Mouse (Mus musculus): Measurements from ENCODE around the gene Cacng1.

DNA sequence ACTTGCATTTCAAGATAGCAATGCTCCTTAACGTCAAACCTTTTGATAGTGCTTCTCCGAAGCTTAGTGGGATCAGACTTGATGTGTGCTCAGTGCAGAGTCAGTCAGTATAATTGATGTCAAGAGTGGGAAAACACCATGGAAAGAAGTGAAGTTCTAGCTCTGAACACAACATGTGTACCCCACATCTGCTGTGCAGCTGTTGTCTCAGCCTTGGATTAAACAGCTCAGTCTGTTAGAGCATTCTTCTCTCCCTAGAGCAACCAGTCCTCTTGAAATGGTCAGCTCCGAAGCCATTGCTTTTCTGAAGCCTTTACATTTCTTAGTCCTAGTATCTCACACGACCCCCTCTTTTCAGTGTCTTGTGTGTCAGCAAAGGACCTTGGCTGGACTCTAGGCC is 47.3 kb downstream of the Cacng1 start:
- TF ChIP-seq POLR2AphosphoS5 (IDR thresholded peaks at IDR 0.05; ENCODE audit: insufficient replicate concordance, low read depth, low read length) (no peak), CTCF (IDR thresholded peaks at IDR 0.05; ENCODE audit: low read depth, low read length) (no peak), TAL1 (conservative IDR thresholded peaks at IDR 0.05; ENCODE audit: low read depth, low read length) (no peak), GATA1 (IDR thresholded peaks at IDR 0.05; ENCODE audit: borderline replicate concordance, low read length) (no peak), GATA2 (IDR thresholded peaks at IDR 0.05; ENCODE audit: borderline replicate concordance, low read depth, low read length) (no peak)

Measured in G1E (cell line).